Mouse (Mus musculus) frontal cortex, postnatal 14 days (tissue): ENCODE measurements around the gene Ttll5.

ENCODE experiments used
- DNase-seq, 2 experiments: peaks; one replicate each; pipeline ENCODE4 v3.0.0; 2022; ENCODE audit warnings: low spot score in 2 of 2

The Ttll5 gene

DNA sequence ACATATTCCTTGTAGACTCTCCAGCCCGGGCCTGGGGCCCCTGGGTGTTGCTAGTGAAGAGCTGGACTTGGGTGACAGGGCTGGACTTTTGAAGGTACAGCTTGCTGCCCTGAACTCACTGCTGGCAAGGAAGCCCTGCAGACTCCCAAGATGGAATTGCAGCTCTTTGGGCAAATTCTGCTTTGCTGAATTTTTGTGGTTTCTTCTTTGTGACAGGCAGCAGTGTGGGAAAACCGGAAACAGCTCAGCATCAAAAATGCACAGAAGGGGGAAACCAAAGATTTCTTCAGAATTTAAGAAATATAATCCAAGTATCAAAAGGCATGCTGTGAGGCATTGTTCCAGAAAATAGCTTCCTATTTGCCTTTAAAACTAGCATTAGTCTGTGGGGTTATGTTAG lies 189.7 kb downstream of the Ttll5 start:
- no peak for DNase-seq

DNA sequence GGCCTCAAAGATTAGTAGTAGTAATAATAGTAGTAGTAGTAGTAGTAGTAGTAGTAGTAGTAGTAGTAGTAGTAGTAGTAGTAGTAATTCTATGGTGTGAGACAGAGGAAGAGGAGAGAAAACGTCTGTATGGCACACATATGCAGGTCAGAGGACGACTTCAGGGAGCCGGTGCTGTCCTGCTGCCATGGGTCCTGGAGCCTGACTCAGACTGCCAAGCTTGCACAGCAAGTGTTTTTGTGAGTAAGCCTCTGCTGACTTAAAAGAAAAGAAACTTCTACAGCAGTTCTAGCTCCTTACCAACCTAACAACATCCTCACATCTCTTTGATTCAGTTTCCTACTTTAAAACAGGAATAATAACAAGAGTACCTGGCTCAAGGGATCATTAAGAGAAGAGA lies 190.2 kb downstream of the Ttll5 start:
- no peak for DNase-seq

GRCm38 (mm10) chr12:86015114-86015513 lies 190.7 kb downstream of the Ttll5 start:
- DNase-seq, result no peak

DNA sequence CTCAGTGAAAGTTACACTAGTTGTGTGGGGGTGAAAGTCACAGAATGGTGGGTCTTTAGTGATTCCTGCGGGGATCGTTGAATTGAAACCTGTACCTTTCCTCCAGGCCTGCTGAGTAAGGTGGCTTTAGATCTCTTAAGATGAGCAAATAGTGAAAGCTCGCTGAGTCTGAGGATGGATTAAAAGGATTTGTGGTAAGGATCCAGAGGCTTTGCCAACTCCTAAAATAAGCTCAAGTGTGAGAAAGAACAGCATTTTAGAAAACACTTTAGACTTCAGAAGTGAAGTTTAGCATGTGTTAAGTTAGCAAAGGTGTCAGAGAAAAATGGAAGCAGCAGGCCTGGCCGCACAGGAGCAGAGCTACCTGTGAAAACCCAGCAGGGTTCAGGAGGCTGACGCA lies 192.9 kb downstream of the Ttll5 start:
- DNase-seq, result no peak

- no peak for DNase-seq
These were observed 197.1 kb downstream of the Ttll5 start for GRCm38 (mm10) chr12:86021583-86021982.

- DNase-seq, result no peak
These were observed 198.0 kb downstream of the Ttll5 start for GRCm38 (mm10) chr12:86022282-86022984.

DNA sequence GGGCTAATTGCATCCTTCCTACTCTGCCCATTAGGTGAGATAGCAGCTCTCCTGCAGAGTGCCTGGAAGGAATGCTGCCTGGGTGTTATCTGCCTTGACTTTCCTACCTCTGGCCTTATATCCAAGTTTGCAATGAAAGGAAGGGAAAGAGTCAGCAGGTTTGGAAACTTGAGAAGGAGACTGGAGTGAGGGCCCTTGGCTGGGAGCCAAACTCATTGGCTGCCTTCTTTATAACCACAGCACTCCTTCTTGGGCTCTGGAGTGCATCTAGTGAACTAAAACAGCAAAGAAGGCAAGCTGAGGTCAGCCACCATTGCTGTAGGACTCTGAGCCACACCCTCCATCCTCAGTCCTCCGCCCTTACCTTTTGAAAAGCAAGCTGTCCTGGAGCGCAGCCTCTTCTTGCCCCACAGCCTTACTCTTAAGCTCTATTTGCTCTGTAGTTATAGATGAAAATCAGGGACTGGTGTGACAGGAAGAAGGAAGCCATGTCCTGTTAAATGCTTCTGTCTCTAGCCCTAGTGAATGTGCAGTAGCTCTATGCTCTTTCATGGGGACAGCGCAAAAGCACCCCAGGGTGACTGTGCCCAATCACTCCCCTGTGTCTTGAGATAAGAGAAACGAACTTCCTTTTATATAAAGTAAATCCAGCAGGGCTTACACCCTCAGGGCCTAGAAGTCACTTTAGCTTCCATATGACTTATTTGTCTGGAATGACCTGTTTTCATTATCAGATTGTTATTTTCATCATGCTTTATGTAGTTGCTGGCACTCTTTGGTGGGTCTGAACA lies 198.8 kb downstream of the Ttll5 start:
- DNase-seq, result no peak

DNA sequence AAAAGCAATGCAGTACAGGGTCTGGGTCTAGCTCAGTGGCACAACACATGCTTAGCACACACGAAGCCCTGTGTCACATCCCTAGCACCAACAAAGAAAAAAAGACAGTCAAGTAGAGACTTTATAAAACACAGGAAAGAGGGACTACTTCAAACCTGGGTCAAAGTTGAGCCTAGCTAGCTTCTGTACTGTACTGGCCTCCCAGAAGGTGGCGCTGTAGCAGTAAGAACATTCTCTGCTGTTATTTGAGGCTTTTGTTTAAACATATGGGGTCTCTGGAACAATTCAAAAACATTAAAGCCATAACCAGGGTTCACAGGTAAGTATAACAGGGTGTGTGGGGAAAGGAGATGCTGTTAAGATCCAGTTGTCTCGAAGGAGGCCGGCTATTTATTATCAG lies 200.0 kb downstream of the Ttll5 start:
- DNase-seq, result no peak

DNA sequence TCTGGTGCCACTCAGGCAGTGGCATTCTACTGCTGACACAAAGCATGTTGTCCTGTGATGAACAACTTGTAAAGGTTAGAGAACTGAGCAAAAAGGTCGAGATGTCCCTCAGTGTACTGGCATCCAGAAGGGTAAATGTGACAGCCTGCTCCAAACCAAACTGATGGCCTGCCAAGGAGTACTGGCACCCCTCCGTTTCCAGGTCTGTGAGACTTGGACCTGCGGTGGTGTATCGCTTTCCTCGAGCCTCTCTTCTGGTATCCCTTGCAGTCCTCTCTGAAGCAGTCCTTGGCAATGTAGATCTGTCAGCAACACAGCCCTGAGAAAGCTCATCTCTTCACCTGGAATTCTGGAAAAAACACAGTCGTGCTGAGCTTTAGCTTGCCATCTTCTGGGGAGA lies 201.0 kb downstream of the Ttll5 start:
- no peak for DNase-seq

GRCm38 (mm10) chr12:86027000-86027399 lies 202.5 kb downstream of the Ttll5 start:
- DNase-seq, result no peak

GRCm38 (mm10) chr12:86027747-86028146 lies 203.3 kb downstream of the Ttll5 start:
- DNase-seq, result no peak

GRCm38 (mm10) chr12:86030932-86031331 lies 206.5 kb downstream of the Ttll5 start:
- no peak for DNase-seq

- no peak for DNase-seq
These were observed 211.1 kb downstream of the Ttll5 start for GRCm38 (mm10) chr12:86035586-86035985.

- DNase-seq, result no peak
These were observed 212.1 kb downstream of the Ttll5 start for GRCm38 (mm10) chr12:86036368-86037166.

DNA sequence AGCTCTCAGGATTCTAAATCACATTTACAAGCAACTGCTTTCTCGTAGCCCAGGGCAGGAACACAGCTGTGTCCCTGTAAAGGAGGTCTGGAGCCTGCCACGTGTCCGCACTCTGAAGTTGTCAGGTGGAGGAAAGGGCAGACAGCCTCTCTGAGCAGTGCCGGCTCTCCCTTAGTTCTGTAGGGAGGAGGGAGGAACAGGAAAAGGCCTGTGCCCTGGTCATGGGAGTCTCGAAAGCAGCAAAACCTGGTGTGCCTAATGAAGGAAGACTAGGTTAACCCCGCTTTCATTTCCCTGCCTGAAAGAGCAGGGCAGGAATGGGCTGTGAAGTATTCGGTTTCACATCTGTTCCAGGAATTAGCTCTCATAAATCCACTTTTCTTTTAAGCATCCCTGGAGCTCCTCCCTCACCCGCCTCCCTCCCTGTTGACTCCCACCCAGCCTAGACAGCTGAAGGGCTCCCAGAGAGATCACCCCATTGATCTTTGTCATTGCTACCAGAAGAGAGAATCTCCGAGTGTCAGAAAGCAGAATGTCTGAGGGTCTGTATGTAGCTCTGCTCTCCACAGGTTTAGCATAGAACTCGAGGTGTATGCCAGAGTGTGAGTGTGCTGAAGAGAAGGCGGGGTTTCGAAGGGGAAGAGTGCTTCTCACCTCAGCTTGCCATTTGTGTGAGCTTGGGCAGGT lies 212.9 kb downstream of the Ttll5 start:
- no peak for DNase-seq

- DNase-seq, result no peak
These were observed 214.6 kb downstream of the Ttll5 start for GRCm38 (mm10) chr12:86039078-86039477.

DNA sequence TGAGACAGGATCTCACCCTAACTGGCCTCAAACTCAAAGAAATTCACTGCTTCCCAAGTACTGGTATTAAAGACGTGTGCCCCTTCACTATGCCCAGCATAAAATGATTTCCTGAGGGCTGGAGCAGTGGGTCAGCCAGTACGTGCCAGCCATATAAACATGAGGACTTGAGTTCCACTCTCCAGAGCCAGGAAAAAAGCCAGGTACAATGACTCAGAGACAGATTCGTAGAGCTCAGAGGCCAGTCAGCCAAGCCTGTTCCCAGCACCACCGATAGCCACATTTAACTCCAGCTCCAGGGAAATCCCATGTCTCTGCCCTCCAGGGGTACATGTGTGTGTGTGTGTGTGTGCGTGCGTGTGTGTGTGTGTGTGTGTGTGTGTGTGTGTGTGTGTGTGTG lies 215.3 kb downstream of the Ttll5 start:
- no peak for DNase-seq

DNA sequence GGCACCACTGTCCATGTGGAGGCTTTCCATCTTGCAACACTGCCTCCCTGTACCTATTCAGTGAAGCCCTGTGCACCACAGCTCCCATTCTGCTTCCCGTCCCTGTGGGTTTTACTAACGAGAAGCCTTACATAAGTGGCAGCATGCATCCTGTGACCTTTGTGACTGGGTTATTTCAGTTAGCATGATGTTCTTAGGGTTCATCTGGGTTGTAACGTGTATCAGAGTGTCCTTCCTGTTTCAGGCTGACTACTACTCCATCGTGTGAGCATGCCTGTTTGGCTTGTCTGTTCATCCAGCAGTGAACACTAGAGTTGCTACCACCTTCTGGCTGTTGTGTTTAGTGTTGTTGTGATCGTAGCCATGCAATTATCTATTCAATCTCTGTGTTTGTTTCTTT lies 221.7 kb downstream of the Ttll5 start:
- no peak for DNase-seq

GRCm38 (mm10) chr12:86046776-86047175 lies 222.3 kb downstream of the Ttll5 start:
- DNase-seq, result no peak

DNA sequence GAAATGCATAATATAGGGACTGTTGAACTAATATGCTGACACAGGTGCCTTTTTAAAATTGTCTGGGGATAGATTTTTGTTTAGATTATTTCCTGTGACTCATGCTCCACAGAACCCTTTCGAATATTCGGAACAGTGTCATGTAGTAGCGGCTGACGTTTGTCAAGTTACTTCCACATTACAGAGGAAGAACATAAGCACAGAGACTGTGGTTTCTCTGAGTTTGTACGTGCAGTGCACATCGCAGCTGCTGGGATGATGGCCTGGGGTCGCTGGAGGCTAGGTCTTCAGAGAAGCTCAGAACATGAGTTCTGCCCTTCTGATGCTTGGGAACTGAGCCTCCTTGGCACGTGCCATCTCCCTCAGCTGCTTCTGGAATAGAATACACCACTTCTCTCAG lies 222.9 kb downstream of the Ttll5 start:
- DNase-seq, result no peak

DNA sequence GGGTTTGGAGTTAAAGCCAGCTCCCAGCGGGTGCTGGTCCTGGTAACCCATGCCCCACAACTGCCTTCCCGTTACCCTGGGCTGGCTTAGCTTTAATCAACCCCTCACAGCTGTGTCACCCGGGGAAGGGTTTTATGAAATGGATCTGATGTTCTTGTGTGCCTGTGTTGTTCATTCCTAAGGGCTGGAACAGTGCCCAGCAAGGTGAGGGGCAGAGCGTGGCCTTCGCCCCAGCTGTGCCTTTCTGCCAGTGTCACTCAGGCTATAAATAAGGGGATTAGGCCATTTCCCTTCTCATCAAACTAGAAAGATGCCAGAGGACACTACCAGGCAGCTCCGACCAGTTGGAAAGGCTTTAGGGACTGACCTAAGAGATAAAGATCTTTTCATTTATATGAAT lies 225.4 kb downstream of the Ttll5 start:
- DNase-seq, result no peak

DNA sequence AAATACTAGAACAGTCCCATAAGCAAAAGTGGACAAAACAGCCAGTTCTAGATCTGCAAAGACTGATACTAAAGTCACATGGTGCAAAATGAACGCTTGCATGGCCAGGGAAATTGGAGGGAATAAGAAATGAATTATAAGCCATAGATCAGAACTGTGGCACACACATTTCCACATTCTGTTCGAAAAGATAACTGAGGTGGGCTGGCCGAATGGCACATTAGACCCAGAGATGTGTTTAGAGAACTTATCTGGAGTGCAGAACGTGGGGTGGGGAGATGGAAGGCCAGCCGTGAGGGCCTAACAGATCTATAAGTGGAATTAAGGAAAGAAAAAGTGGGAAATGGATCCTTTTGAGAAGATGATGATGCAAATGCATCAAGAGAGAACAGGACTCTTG lies 227.0 kb downstream of the Ttll5 start:
- no peak for DNase-seq
